10 mouse cellular contexts compared by ENCODE assay signal in the genomic region with DNA sequence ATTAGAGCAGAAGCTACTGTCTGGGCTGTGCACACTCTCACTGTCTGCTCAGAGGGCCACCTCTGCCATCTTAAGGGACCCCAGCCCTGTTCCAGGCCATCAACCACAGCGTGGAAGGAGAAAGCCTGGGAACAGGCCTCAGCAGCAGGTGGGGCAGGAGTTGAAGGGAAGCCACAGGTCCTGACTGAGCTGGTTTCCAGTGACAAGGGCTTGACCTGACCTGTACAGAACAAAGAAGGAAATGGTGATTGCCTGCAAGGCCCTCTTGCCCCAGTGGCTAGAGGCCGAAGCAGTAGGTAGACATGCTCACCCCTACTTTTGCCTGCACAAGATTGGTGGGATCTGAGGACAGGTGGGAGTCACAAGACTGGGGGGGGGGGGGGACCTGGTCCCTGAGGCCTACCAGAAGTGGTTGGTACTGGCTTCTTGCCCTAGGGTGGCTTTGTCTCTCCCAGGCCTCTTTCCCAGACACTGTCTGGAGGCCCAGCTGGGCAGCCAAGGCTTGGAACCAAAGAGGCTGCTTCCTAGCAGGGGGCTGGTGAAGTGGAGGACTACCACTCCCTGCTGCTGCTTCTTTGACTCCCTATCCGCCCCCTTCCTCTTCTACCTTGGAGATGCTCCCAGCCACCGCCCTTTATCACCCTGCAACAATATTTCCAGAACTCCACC. TPM values are rescaled to one million over a fixed set of nuclear protein-coding genes. Genes with fewer than 3 reads are reported as not detected.
A peak's percentile ranks its signal among the peaks of the same experiment; 100 is the strongest.
DNase-seq lines count a peak whose midpoint lies in the region; ATAC-seq and TF ChIP-seq lines count a peak whose summit lies in the region.
"Had no signal": no experiment of that assay in that cellular context is flagged by ENCODE, and none has a peak within 500 bp of the region (broad histone marks: within the 10 kb centered on the region; RNA-seq: fewer than 3 reads in every experiment).

No protein-coding gene starts in this region.

- H3K27me3 ChIP-seq in forebrain, embryonic 14.5 days (replicated peaks; ENCODE audit: control insufficient read depth, insufficient read depth, low read length), result no peaks in the 10 kb centered on the region
- no peaks in the 10 kb centered on the region for H3K27me3 ChIP-seq in forebrain, postnatal 0 days (ENCODE audit: insufficient read depth, low read length)
- H3K27me3 ChIP-seq in embryonic facial prominence, embryonic 15.5 days, result no peaks in the 10 kb centered on the region

- H3K9ac ChIP-seq in forebrain, embryonic 14.5 days (ENCODE audit: low read length), result no peak overlapping the region
- H3K9ac ChIP-seq in forebrain, postnatal 0 days, result no peak overlapping the region
- H3K9ac ChIP-seq in embryonic facial prominence, embryonic 15.5 days, result no peak overlapping the region

- H3K4me3 ChIP-seq in forebrain, embryonic 14.5 days (ENCODE audit: low read depth, low read length), result no peak overlapping the region
- no peak overlapping the region for H3K4me3 ChIP-seq in forebrain, postnatal 0 days (ENCODE audit: low read depth, low read length)
- H3K4me3 ChIP-seq in embryonic facial prominence, embryonic 15.5 days (replicated peaks), result no peak overlapping the region

- H3K36me3 ChIP-seq in forebrain, embryonic 14.5 days (ENCODE audit: control insufficient read depth, insufficient read depth, low read length), result no peaks in the 10 kb centered on the region
- no peaks in the 10 kb centered on the region for H3K36me3 ChIP-seq in forebrain, postnatal 0 days (ENCODE audit: insufficient read depth)
- no peaks in the 10 kb centered on the region for H3K36me3 ChIP-seq in embryonic facial prominence, embryonic 15.5 days

- H3K4me2 ChIP-seq in forebrain, embryonic 14.5 days (ENCODE audit: low read length), result no peak overlapping the region
- H3K4me2 ChIP-seq in forebrain, postnatal 0 days (ENCODE audit: low read depth), result no peak overlapping the region
- no peak overlapping the region for H3K4me2 ChIP-seq in embryonic facial prominence, embryonic 15.5 days (replicated peaks)

- H3K27ac ChIP-seq in forebrain, embryonic 14.5 days (ENCODE audit: low read depth, low read length), result 0 out of 2 replicates have a peak overlapping the region, but pooled peaks have one; percentile 11
- no peak overlapping the region for H3K27ac ChIP-seq in forebrain, postnatal 0 days (ENCODE audit: low read depth, low read length)
- no peak overlapping the region; the same call in 1 of the 2 replicates for H3K27ac ChIP-seq in embryonic facial prominence, embryonic 15.5 days (replicated peaks)
- H3K27ac ChIP-seq: macrophage had no signal

- no peaks in the 10 kb centered on the region for H3K9me3 ChIP-seq in forebrain, embryonic 14.5 days (replicated peaks; ENCODE audit: control insufficient read depth, low read length)
- H3K9me3 ChIP-seq in forebrain, postnatal 0 days (ENCODE audit: low read length), result no peaks in the 10 kb centered on the region
- H3K9me3 ChIP-seq in embryonic facial prominence, embryonic 15.5 days (replicated peaks), result no peaks in the 10 kb centered on the region

- 81% methylated on average over 4 of the region's 4 CpGs for WGBS in forebrain, embryonic 14.5 days
- WGBS in forebrain, postnatal 0 days, result 82% methylated on average over 4 of the region's 4 CpGs
- WGBS in embryonic facial prominence, embryonic 15.5 days, result 83% methylated on average over 4 of the region's 4 CpGs

- DNase-seq in forebrain, embryonic 14.5 days (ENCODE audit: low spot score), result no peak
- DNase-seq in forebrain, postnatal 0 days, result no peak
- DNase-seq in kidney, adult 11 months, result peak; percentile 50
- no peak for DNase-seq in kidney, adult 9 months
- DNase-seq in 3134 (ENCODE audit: extremely low read depth, insufficient read length, low spot score), result peak; percentile 39
- DNase-seq in layer of hippocampus, adult 11-12 months (ENCODE audit: low spot score), result no peak
- DNase-seq in spleen, adult 18-20 months, result no peak
- DNase-seq: cerebellum, adult 9-11 months had no signal

- ATAC-seq in forebrain, embryonic 14.5 days, result no peak
- ATAC-seq in forebrain, postnatal 0 days, result no peak
- peak; percentile 25; the same call in 1 of the 2 replicates for ATAC-seq in embryonic facial prominence, embryonic 15.5 days (ENCODE audit: insufficient number of reproducible peaks, low FRiP score, low TSS enrichment, low read depth)

- TF ChIP-seq CTCF in forebrain, postnatal 0 days (IDR thresholded peaks at IDR 0.05; ENCODE audit: low read depth), result no peak

- no peaks in the 10 kb centered on the region for H3K4me1 ChIP-seq in forebrain, embryonic 14.5 days (ENCODE audit: control insufficient read depth, insufficient read depth, low read length)
- no peaks in the 10 kb centered on the region for H3K4me1 ChIP-seq in forebrain, postnatal 0 days (ENCODE audit: insufficient read depth)
- peaks cover 22% of the 10 kb centered on the region for H3K4me1 ChIP-seq in embryonic facial prominence, embryonic 15.5 days

RNA-seq across cellular contexts. Expression of a gene that starts 12.8 kb away (rescaled TPM):
- polyA plus RNA-seq in forebrain, embryonic 14.5 days (2014; fragmentation: Nextera tagmentation; extraction: Ambion mirVana), result 41.4 and 56.5 TPM in 2 replicates
- 134 and 161 TPM in 2 replicates for total RNA-seq in forebrain, postnatal 0 days (2014; rRNA removed)
- 86.3 and 95.7 TPM in 2 replicates for polyA plus RNA-seq in forebrain, postnatal 0 days (2015; fragmentation: Nextera tagmentation; extraction: Ambion mirVana)
- 45.2 and 50.6 TPM in 2 replicates for polyA plus RNA-seq in embryonic facial prominence, embryonic 15.5 days (2015; fragmentation: Nextera tagmentation; extraction: Ambion mirVana)

Comparison
In these comparisons a context has a peak if more than half of its experiments do, and no peak if none do; other contexts are left out.
1. DNase-seq: peak in kidney, adult 11 months (single experiment) and 3134 (single experiment); none in forebrain, embryonic 14.5 days (single experiment), forebrain, postnatal 0 days (single experiment), kidney, adult 9 months (single experiment), layer of hippocampus, adult 11-12 months (single experiment) and spleen, adult 18-20 months (0 of 2).